Mouse (Mus musculus) embryonic fibroblast, embryonic 13.5 days (primary cell): Measurements from ENCODE around the gene Pnn. TPM values are rescaled to one million over a fixed set of nuclear protein-coding genes. Genes with fewer than 3 reads are reported as not detected.
A peak's percentile ranks its signal among the peaks of the same experiment; 100 is the strongest.

Experiments used
- H3K27ac ChIP-seq: 2 replicates; pipeline ENCODE4 v1.5.1; 2012; ENCODE audit warnings: low read length, control low read depth, inconsistent platforms; ENCODE audit not compliant: insufficient read depth
- H3K4me1 ChIP-seq: 2 replicates; pipeline ENCODE4 v1.6.1; 2011; ENCODE audit warnings: low read length; ENCODE audit not compliant: control insufficient read depth, insufficient read depth
- H3K4me3 ChIP-seq: 2 replicates; pipeline ENCODE4 v1.5.1; 2011; ENCODE audit warnings: mild to moderate bottlenecking, control low read depth, low read length; ENCODE audit not compliant: insufficient read depth
- CTCF ChIP-seq: IDR thresholded peaks from 2 replicates; pipeline ENCODE4 v1.5.1; 2011; ENCODE audit warnings: mild to moderate bottlenecking, control low read depth, low read length, moderate library complexity, borderline replicate concordance; ENCODE audit not compliant: insufficient read depth
- POLR2A ChIP-seq: IDR thresholded peaks from 2 replicates; pipeline ENCODE4 v1.6.1; 2011; ENCODE audit warnings: low read depth, mild to moderate bottlenecking, control low read depth, low read length, moderate library complexity
- polyA plus RNA-seq: library from polyadenylated mRNA; stranded (reverse); fragments of >200 nt; gene quantifications from 2 replicates; pipeline ENCODE4 v1.2.4, GENCODE M21; 2011; ENCODE audit warnings: low read depth; ENCODE audit not compliant: missing spikeins, insufficient read length

Pnn gene
- 71.0 and 84.6 TPM in 2 replicates for polyA plus RNA-seq

- TF ChIP-seq CTCF (no peak), POLR2A (peak; percentile 70)
- peak within 1 kb of the TSS; percentile 89 for H3K27ac ChIP-seq
- 0 out of 2 replicates have a peak, but pooled peaks cover 6% of the 10 kb centered on the region for H3K4me1 ChIP-seq
- H3K4me3 ChIP-seq, result peak within 1 kb of the TSS; percentile 99
Measured at GRCm38 (mm10) chr12:59066448-59067077, at the start of gene Pnn. TSS of gene Pnn (plus strand) at chr12:59066884.

GRCm38 (mm10) chr12:59017970-59018369 is 48.7 kb upstream of the Pnn start:
- no peaks in the 10 kb centered on the region for H3K4me1 ChIP-seq
- no peak overlapping the region for H3K27ac ChIP-seq
- TF ChIP-seq POLR2A, result no peak
- TF ChIP-seq CTCF, result no peak
- no peak overlapping the region for H3K4me3 ChIP-seq

DNA sequence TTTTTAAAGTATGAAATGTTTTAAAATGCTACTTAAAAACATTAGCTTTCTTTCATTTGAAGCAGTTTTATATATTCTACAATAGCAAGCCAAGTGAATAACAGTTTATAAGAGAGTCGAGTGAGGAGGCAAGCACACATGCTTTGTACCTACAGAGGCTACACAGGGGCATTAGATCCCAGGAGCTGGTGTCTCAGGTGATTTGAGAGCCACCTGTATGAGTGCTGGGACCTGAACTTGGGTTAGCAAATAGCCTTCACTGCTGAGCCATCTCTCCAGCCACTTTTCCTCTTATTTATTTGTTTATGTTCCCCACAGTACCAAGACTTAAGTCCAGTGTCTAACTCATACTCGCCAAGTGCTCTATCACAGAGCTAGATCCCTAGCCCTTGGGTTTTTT is 46.8 kb upstream of the Pnn start:
- Histone ChIP-seq H3K4me1 (no peaks in the 10 kb centered on the region), H3K27ac (no peak overlapping the region), H3K4me3 (no peak overlapping the region)
- TF ChIP-seq CTCF, result no peak
- no peak for TF ChIP-seq POLR2A

DNA sequence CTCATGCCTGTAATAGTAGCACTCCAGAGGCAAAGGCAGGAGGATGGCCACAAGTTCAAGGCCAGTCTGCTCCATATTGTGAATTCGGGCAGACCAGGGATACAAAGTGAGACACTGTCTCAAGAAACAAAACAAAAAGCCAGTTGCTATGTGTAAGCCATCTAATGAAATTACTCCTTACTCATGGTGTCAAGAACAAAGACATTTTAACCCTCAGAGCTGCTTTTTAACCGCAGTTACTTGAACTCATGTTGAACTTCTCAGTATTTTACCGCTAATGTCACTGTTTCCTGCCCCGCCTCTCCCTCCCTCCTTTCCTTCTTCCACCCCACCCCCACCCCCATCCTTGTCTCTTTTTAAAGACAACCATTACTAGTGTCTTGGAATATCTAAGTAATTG is 45.4 kb upstream of the Pnn start:
- Histone ChIP-seq H3K27ac (no peak overlapping the region), H3K4me3 (no peak overlapping the region), H3K4me1 (no peaks in the 10 kb centered on the region)
- TF ChIP-seq POLR2A (no peak), CTCF (no peak)

- no peak for TF ChIP-seq CTCF
- no peak for TF ChIP-seq POLR2A
- Histone ChIP-seq H3K4me3 (no peak overlapping the region), H3K4me1 (no peaks in the 10 kb centered on the region), H3K27ac (no peak overlapping the region)
Measured at GRCm38 (mm10) chr12:59032101-59032500, 34.6 kb upstream of the Pnn start.

- H3K4me1 ChIP-seq, result no peaks in the 10 kb centered on the region
- H3K27ac ChIP-seq, result peak overlapping the region; percentile 79; the same call in 1 of the 2 replicates
- TF ChIP-seq CTCF (no peak), POLR2A (no peak)
- no peak overlapping the region for H3K4me3 ChIP-seq
Measured at GRCm38 (mm10) chr12:59039162-59039970, 27.3 kb upstream of the Pnn start.

DNA sequence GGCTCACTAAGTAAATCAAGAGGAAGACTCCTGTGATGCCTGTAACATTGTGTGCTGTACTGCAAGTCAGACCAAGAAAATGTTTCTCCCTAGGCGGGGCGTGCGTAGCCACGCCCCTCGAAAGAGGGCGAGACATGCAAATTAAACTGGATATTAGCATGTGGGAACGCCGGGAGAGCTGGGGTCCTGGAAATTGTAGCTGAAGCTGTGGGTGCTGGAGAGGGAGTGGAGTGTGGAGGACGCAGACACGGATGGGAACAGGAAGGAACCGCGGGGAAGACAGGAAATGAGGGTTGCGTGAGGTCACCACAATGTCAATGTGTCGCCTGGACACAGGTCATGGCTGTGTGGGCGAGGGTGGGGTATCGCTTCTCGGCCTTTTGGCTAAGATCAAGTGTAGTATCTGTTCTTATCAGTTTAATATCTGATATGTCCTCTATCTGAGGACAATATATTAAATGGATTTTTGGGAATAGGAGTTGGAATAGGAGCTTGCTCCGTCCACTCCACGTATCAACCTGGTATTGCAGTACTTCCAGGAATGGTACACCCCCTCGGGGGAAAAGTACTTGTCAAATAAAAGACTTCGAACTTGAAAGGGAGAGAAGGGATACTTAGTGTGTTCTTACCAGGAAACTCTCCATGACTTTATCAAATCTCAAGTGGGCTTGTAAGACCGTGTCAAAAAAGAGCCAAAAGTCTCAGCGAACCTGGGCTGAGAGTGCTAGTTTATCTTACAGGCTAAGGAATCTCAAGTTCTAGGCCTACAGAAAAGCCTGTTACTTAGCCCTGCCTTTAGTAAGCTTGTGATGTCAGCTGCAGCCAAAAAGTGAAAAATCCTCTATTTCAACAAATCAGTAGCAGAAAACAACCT is 26.5 kb upstream of the Pnn start:
- H3K4me3 ChIP-seq, result no peak overlapping the region
- peak overlapping the region; percentile 79 for H3K27ac ChIP-seq
- peak; percentile 83 for TF ChIP-seq POLR2A
- no peak for TF ChIP-seq CTCF
- H3K4me1 ChIP-seq, result no peaks in the 10 kb centered on the region

DNA sequence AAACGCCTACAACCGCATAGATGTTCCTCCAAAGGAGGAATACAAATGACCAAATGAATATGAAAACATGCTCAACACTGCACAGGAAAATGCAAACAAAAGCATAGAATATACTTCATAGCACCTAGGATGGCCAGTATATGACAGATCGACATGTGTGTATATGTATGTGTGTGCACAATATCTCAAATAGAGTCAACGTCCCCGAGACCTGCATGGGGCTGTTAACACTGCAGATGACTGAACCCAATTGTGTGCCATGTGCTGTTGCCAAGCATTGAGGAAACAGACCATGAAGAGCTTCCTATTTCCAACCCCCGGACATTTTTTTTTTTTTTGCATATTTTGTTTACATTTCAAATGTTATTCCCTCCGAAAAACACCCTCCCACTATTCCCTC is 25.8 kb upstream of the Pnn start:
- no peaks in the 10 kb centered on the region for H3K4me1 ChIP-seq
- H3K4me3 ChIP-seq, result no peak overlapping the region
- no peak overlapping the region for H3K27ac ChIP-seq
- TF ChIP-seq CTCF (no peak), POLR2A (no peak; the same call in 1 of the 2 replicates)

- Histone ChIP-seq H3K4me1 (peaks cover 2% of the 10 kb centered on the region; the same call in 1 of the 2 replicates), H3K4me3 (no peak overlapping the region)
- no peak for TF ChIP-seq CTCF
- TF ChIP-seq POLR2A, result no peak
Measured at GRCm38 (mm10) chr12:59052470-59052869, 14.2 kb upstream of the Pnn start.

More at GRCm38 (mm10) chr12:59052470-59052869, 14.2 kb upstream of the Pnn start:
- no peak overlapping the region for H3K27ac ChIP-seq
